Mouse (Mus musculus) heart, adult 2 months (tissue): ENCODE data around the gene Crym.

Source experiments
- CTCF ChIP-seq: fragments of 200-600 bp; IDR thresholded peaks from 2 replicates; pipeline ENCODE4 v1.8.1; 2022; ENCODE audit warnings: antibody characterized with exemption, mild to moderate bottlenecking, moderate library complexity
- EP300 ChIP-seq: fragments of 200-500 bp; IDR thresholded peaks from 2 replicates; pipeline ENCODE4 v1.6.1; 2011; ENCODE audit warnings: low read depth, low read length, control low read depth; ENCODE audit not compliant: insufficient read depth
- POLR2A ChIP-seq: fragments of 200-500 bp; IDR thresholded peaks from 2 replicates; pipeline ENCODE4 v1.6.1; 2011; ENCODE audit warnings: mild to moderate bottlenecking, low read depth, low read length, control low read depth; ENCODE audit not compliant: insufficient read depth

GRCm38 (mm10) chr7:120156841-120157409, 45.0 kb downstream of the Crym start:
- TF ChIP-seq CTCF (no peak), POLR2A (no peak), EP300 (no peak)
